Mouse (Mus musculus) cerebellum, adult 9-11 months (tissue): ENCODE results near the gene Cdrt4.

Source experiments
- DNase-seq: peaks from one replicate; pipeline ENCODE4 v3.0.0; 2022

The Cdrt4 gene

GRCm38 (mm10) chr11:62943538-62943937 is 7.5 kb upstream of the Cdrt4 start:
- no peak for DNase-seq

- DNase-seq: no peak
These were observed 5.5 kb upstream of the Cdrt4 start for GRCm38 (mm10) chr11:62945514-62945913.

- no peak for DNase-seq
These were observed 1.4 kb upstream of the Cdrt4 start for GRCm38 (mm10) chr11:62949548-62949947.

GRCm38 (mm10) chr11:62954766-62955165 is 3.8 kb downstream of the Cdrt4 start:
- DNase-seq: no peak

- DNase-seq: no peak
These were observed 4.2 kb downstream of the Cdrt4 start for GRCm38 (mm10) chr11:62955186-62955585.

GRCm38 (mm10) chr11:62955776-62956175 is 4.8 kb downstream of the Cdrt4 start:
- DNase-seq: no peak

DNA sequence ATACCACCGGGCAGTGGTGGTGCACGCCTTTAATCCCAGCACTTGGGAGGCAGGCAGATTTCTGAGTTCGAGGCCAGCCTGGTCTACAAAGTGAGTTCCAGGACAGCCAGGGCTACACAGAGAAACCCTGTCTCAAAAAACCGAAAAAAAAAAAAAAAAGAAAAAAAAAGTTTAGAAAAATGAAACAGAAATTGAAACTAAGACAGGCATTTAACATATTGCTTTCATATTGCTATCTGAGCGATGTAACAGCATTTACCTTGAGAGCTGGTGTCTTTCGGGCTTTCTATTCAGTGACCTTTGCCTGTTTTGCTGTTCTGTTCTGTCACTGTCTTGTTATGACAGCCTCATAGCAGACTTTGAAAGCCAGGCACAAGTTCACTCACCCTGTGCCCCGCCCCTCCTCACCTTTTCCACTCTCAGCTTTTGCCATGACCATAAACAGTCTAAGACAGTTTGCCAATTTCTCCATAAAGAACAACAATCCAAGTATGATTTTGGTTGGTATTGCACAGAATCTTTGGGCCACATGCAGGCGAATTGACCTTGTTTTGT is 6.7 kb downstream of the Cdrt4 start:
- DNase-seq: no peak

GRCm38 (mm10) chr11:62963292-62963691 is 12.3 kb downstream of the Cdrt4 start:
- DNase-seq: no peak

- no peak for DNase-seq
These were observed 15.4 kb downstream of the Cdrt4 start for GRCm38 (mm10) chr11:62966424-62966764.

DNA sequence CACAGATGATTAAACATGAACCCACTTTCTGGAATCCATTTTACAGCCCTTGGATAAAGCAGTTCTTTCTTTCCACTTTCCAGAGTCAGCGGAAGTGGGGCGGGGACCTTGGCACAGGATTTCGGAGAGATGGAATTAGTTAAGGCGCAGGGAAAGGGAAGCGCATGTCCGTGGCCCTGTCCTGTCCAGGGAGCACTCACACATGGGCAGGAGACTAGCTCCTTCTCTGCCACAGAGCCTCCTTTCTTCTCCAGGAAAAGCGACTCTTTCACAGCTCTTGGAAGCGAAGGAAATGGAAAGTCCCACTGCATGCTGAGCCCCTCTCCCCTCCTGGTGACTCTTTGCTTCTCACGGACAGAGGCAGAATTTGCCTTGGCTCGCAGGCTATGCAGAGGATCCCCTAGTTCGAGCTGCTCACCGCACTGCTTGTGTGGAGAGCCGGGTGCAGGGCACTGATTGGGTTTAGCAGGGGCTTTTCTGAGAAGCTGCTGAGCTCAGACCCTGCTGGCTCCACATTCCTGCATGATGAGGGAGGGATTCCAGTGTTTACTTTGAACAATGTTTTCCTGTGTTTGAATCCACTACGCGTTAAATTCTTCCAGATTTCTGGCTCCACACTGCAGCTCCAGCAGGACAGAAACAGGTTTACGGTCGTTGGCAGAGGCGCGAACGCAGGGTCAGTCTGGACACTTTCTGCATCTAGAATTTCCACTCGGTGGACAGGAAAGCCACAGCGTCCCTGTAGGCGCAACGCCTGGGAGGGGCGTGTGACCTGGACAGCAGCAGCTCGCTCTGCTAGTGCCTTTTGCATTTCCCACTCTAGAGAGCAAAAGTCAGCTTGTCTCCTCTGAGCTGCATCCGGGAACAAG is 16.0 kb downstream of the Cdrt4 start:
- peak; percentile 14 for DNase-seq

- DNase-seq: peak; percentile 33
These were observed 26.2 kb downstream of the Cdrt4 start for GRCm38 (mm10) chr11:62977176-62977575.

DNA sequence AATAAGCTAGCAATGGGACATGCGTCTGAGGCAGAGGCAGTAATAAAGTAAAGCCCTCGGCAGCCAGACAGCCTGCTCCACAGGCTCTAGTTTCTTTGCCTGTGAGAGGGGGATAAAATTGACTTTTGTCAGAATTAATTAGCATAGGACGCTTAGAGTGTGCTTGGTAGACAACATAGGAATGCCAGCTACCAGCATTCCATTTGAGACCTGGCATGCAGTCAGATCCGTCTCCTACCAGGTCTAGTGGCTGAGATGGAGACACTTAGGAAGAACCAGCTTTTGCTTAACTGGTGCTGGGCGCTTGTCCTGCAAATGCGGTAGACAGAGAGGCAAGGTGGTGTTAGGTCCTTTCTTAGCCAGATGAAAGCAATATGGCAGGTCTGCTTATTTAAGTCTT is 27.9 kb downstream of the Cdrt4 start:
- DNase-seq: peak; percentile 14

DNA sequence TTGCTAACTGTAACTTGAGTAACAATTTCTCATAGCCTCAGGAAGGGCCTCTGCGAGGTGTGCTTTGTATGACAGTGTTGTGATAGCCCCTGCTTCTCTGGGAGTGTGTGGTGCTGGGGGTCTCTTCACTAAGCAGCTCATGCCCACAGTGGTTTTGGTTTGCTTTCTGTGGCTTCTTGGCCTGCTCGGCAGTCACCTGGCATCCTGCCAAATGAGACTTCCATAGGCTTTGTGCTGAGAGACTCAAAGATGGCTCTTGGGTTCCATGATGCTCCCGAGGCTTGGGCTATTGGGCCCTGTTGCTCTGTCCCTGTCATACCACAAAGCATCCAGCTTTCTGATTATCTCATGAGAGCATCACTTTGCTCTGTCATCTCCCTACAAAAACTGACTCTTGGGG is 30.7 kb downstream of the Cdrt4 start:
- no peak for DNase-seq

DNA sequence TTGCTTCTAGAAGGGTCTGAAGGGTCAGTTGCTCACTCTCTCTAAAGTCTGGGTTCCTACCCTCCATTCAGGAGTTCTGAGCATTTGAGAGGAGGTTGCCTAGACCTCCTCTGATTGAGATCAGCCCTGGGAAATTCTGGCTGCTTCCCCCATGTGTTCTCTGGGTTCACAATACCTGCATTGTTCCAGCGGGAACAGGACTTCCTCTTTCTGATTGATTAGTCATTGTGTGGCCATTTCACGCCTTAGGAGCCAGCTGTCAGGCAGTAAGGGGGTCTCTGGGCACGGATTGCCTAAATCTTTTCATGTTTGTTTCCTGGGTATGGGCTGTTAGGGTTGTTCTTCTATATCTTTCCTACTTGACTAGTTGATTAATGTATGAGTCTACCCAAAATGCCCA is 32.8 kb downstream of the Cdrt4 start:
- DNase-seq: no peak

GRCm38 (mm10) chr11:62984365-62984764 is 33.4 kb downstream of the Cdrt4 start:
- peak; percentile 44 for DNase-seq

- DNase-seq: no peak
These were observed 34.1 kb downstream of the Cdrt4 start for GRCm38 (mm10) chr11:62985075-62985474.

DNA sequence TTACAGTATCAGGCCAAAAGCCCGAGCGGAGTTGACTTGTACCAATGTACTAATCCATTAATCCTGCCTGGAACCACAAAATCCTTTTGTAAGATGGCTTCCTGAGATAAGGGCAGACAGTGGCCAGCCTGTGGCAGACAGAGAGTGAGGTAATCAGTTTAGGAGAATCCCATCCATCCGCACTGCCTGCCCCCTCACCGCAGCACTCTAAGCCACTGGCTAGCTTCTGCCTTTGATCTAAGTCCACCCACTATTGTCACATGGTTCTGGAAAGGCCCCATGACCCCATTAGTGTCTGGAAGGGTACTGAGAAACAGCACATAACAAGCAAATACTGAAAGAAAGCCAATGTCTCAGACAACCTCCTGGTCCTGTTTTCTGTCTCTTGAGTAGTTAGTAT is 35.6 kb downstream of the Cdrt4 start:
- DNase-seq: no peak

DNA sequence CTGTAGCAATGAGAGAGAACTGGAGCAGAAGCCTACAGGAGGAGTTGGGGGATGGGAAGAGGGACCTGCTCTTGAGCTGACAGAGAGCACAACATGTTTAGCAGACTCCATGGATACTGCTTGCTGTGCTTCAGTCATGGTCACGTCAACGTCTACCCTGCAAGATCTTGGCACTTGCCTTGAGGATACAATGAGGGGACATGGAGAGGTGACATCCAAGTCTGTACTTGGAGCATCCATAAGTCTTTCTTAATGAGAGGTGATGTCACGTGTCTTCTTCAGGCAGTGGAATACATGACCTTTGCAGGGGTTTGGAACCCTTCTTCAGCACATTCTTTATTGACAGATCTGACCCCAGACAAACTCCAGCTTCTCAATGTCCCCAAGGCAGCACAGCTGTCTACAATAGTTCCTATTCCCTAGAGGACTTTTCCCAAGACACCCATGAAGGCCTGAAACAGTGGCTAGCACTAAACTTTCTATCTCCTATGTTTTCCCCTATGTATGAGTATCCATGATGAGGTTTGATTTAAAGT is 39.2 kb downstream of the Cdrt4 start:
- no peak for DNase-seq

GRCm38 (mm10) chr11:62990811-62991210 is 39.8 kb downstream of the Cdrt4 start:
- no peak for DNase-seq

DNA sequence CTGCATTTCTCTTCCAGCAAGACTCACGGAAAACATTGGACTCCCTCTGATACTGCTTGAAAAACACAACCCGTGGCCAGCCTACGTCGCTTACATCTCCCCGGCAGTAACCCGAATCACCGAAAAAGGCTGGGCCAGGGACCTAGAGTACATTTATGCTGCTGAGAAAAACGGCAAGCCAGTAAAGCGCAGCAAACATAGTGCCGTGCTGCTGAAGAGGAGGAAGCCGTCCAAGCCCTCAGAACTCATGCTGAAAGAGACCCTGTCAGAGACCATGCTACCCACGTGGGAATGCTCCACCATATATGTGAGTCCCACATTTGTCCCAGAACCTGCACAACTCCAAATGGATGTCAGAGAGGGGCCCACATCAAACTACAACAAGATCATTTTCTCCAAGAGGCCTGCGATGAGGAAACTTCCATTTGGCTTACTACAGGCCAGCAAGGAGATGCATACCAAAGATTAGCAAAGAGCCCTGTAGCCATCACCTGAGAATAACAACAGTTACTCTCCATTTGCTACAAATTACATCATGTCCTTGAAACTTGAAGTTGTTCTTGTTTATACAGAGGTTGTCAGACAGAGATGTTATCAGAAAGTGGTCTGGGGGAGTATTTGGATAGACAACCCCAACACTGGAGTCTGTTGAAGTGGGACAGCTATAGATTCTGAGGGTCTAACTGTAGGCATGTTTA is 41.7 kb downstream of the Cdrt4 start:
- DNase-seq: no peak

DNA sequence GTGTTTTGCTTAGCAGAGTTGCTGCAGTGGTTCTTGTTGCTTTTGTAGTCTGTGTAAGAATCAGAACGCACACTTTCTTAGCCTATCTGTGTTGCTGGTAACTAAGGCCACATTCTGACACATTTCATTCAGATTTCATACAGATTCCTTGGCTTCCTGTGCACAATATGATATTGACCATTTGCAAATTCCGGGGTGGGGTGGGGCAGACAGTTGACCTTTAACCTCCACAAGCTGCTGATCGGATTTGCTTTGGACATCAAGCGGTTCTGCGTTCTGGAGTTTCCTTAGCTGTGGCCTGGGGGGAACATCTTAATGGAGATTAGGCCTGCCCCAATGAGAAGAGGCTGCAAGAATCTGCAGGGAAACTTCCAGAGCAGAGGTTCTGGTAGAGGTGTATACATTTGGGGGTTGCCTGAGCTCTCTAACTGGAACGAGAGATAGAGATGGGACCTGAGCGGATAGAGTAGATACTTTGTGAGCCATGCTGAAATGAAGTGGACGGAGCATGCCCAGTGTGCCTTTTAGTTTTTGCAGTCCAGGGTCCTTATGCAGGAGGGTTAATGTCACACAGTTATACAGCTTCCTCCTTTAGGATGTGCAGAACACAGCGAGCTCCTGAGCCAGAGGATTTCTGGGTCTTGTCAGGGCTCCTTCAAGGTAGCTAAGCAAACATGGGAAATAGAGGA is 44.2 kb downstream of the Cdrt4 start:
- DNase-seq: no peak

GRCm38 (mm10) chr11:62995755-62996521 is 44.9 kb downstream of the Cdrt4 start:
- DNase-seq: no peak

- DNase-seq: no peak
These were observed 45.5 kb downstream of the Cdrt4 start for GRCm38 (mm10) chr11:62996522-62996898.
